Mouse (Mus musculus) hindbrain, embryonic 15.5 days (tissue): ENCODE data around the gene Sec23ip. TPM values are rescaled to one million over a fixed set of nuclear protein-coding genes. Genes with fewer than 3 reads are reported as not detected.

Source experiments
- ATAC-seq: fragments of 200-750 bp; cut with Nextera tagmentation; 2 replicates; pipeline ENCODE4 v1.8.0; 2017; ENCODE audit warnings: low read depth, moderate number of reproducible peaks, moderate TSS enrichment; ENCODE audit not compliant: low FRiP score
- H3K27ac ChIP-seq: fragments of 300-500 bp; sonication (generic); replicated peaks from 2 replicates; pipeline ENCODE4 v1.5.1; 2015; ENCODE audit warnings: mild to moderate bottlenecking, inconsistent platforms
- H3K27me3 ChIP-seq: fragments of 300-500 bp; sonication (generic); 2 replicates; pipeline ENCODE4 v1.6.1; 2015; ENCODE audit warnings: control low read depth, inconsistent platforms
- H3K36me3 ChIP-seq: fragments of 300-500 bp; sonication (generic); 2 replicates; pipeline ENCODE4 v1.6.1; 2015; ENCODE audit warnings: control low read depth, inconsistent platforms
- H3K4me1 ChIP-seq: fragments of 300-500 bp; sonication (generic); replicated peaks from 2 replicates; pipeline ENCODE4 v1.6.1; 2015; ENCODE audit warnings: control low read depth, inconsistent platforms
- H3K4me2 ChIP-seq: fragments of 300-500 bp; sonication (generic); 2 replicates; pipeline ENCODE4 v1.6.1; 2015; ENCODE audit warnings: moderate library complexity, mild to moderate bottlenecking, inconsistent platforms
- H3K4me3 ChIP-seq: fragments of 300-500 bp; sonication (generic); 2 replicates; pipeline ENCODE4 v1.5.1; 2015; ENCODE audit warnings: mild to moderate bottlenecking, inconsistent platforms
- H3K9ac ChIP-seq: fragments of 300-500 bp; sonication (generic); 2 replicates; pipeline ENCODE4 v1.6.1; 2015; ENCODE audit warnings: inconsistent platforms
- H3K9me3 ChIP-seq: fragments of 300-500 bp; sonication (generic); 2 replicates; pipeline ENCODE4 v1.6.1; 2016; ENCODE audit warnings: control low read depth, inconsistent platforms
- WGBS: fragments of 180-500 bp; shearing (Covaris S2); methylation state at CpG from one replicate; pipeline ENCODE4 v1.1.7; 2015; 5-methylcytosine and 5-hydroxymethylcytosine counted together
- polyA plus RNA-seq: library from polyadenylated mRNA; unstranded; fragments of >200 nt; fragmentation: Nextera tagmentation; extraction: Ambion mirVana; gene quantifications from 2 replicates; pipeline ENCODE4 v1.2.1, GENCODE M21; 2015

The Sec23ip gene
- polyA plus RNA-seq, 1 experiment from 2014 or later: 34.6 TPM

GRCm38 (mm10) chr7:128739462-128740277 is 5.1 kb upstream of the Sec23ip start:
- under 1% methylated on average over 56 of the region's 80 CpGs for WGBS
- peak; percentile 17 for ATAC-seq
- peaks cover 32% of the 10 kb centered on the region for H3K4me1 ChIP-seq

GRCm38 (mm10) chr7:128740334-128740733 is 4.4 kb upstream of the Sec23ip start, which contains the start of gene Mcmbp:
TSS of gene Mcmbp (minus strand) at chr7:128740495.
- H3K4me2 ChIP-seq: peak within 1 kb of the TSS; percentile 85
- H3K27ac ChIP-seq: peak within 1 kb of the TSS; percentile 91
- H3K4me1 ChIP-seq: peaks cover 33% of the 10 kb centered on the region
- H3K4me3 ChIP-seq: peak within 1 kb of the TSS; percentile 95
- peak within 1 kb of the TSS; percentile 96 for H3K9ac ChIP-seq
- H3K27me3 ChIP-seq: no peaks in the 10 kb centered on the region; the same call in 1 of the 2 replicates
- peak; percentile 90 for ATAC-seq
- under 1% methylated on average over 35 of the region's 35 CpGs for WGBS
- no peaks in the 10 kb centered on the region for H3K36me3 ChIP-seq
- no peaks in the 10 kb centered on the region for H3K9me3 ChIP-seq

More at GRCm38 (mm10) chr7:128739462-128740277, 5.1 kb upstream of the Sec23ip start:
- Histone ChIP-seq H3K27ac (peak overlapping the region; percentile 91), H3K9ac (peak overlapping the region; percentile 96), H3K4me3 (peak overlapping the region; percentile 95), H3K36me3 (no peaks in the 10 kb centered on the region), H3K27me3 (no peaks in the 10 kb centered on the region; the same call in 1 of the 2 replicates), H3K4me2 (peak overlapping the region; percentile 85), H3K9me3 (no peaks in the 10 kb centered on the region)

GRCm38 (mm10) chr7:128743898-128744297 is 845 bp upstream of the Sec23ip start:
- H3K9ac ChIP-seq: 0 out of 2 replicates have a peak overlapping the region, but pooled peaks have one; percentile 41
- 59% methylated on average over 2 of the region's 2 CpGs for WGBS
- H3K27ac ChIP-seq: peak overlapping the region; percentile 75; the same call in 1 of the 2 replicates
- H3K9me3 ChIP-seq: no peaks in the 10 kb centered on the region
- H3K4me3 ChIP-seq: peak overlapping the region; percentile 85; the same call in 1 of the 2 replicates
- peaks cover 44% of the 10 kb centered on the region for H3K4me1 ChIP-seq
- ATAC-seq: no peak
- H3K4me2 ChIP-seq: peak overlapping the region; percentile 89
- H3K27me3 ChIP-seq: no peaks in the 10 kb centered on the region; the same call in 1 of the 2 replicates
- H3K36me3 ChIP-seq: no peaks in the 10 kb centered on the region

- Histone ChIP-seq H3K9ac (no peak overlapping the region), H3K27ac (no peak overlapping the region), H3K4me1 (peaks cover 39% of the 10 kb centered on the region), H3K36me3 (peaks cover 10% of the 10 kb centered on the region; the same call in 1 of the 2 replicates), H3K4me3 (0 out of 2 replicates have a peak overlapping the region, but pooled peaks have one; percentile 85), H3K27me3 (no peaks in the 10 kb centered on the region; the same call in 1 of the 2 replicates), H3K4me2 (peak overlapping the region; percentile 89), H3K9me3 (no peaks in the 10 kb centered on the region)
- no peak for ATAC-seq
- 91% methylated on average over 10 of the region's 10 CpGs for WGBS
Measured at GRCm38 (mm10) chr7:128746151-128746550, 1.4 kb downstream of the Sec23ip start.

GRCm38 (mm10) chr7:128748758-128749157 is 4.0 kb downstream of the Sec23ip start:
- peaks cover 29% of the 10 kb centered on the region for H3K36me3 ChIP-seq
- H3K27ac ChIP-seq: no peak overlapping the region
- ATAC-seq: no peak
- H3K4me2 ChIP-seq: no peak overlapping the region
- H3K27me3 ChIP-seq: no peaks in the 10 kb centered on the region
- H3K4me3 ChIP-seq: no peak overlapping the region
- 52% methylated on average over 3 of the region's 3 CpGs for WGBS
- H3K9me3 ChIP-seq: no peaks in the 10 kb centered on the region
- H3K4me1 ChIP-seq: peaks cover 39% of the 10 kb centered on the region
- H3K9ac ChIP-seq: no peak overlapping the region

- WGBS: 83% methylated on average over 9 of the region's 9 CpGs
- no peak for ATAC-seq
- H3K4me2 ChIP-seq: no peak overlapping the region
- no peak overlapping the region for H3K27ac ChIP-seq
- no peak overlapping the region for H3K4me3 ChIP-seq
- no peaks in the 10 kb centered on the region for H3K9me3 ChIP-seq
- peaks cover 33% of the 10 kb centered on the region for H3K4me1 ChIP-seq
- H3K36me3 ChIP-seq: peaks cover 43% of the 10 kb centered on the region
- no peaks in the 10 kb centered on the region for H3K27me3 ChIP-seq
- no peak overlapping the region for H3K9ac ChIP-seq
Measured at GRCm38 (mm10) chr7:128750296-128750695, 5.6 kb downstream of the Sec23ip start.

GRCm38 (mm10) chr7:128752012-128752411 is 7.3 kb downstream of the Sec23ip start:
- 95% methylated on average over 4 of the region's 4 CpGs for WGBS
- Histone ChIP-seq H3K4me3 (no peak overlapping the region), H3K27ac (no peak overlapping the region), H3K27me3 (no peaks in the 10 kb centered on the region), H3K9me3 (no peaks in the 10 kb centered on the region), H3K4me2 (no peak overlapping the region), H3K9ac (no peak overlapping the region), H3K36me3 (peaks cover 59% of the 10 kb centered on the region), H3K4me1 (peaks cover 16% of the 10 kb centered on the region)
- no peak for ATAC-seq

GRCm38 (mm10) chr7:128755396-128755795 is 10.7 kb downstream of the Sec23ip start:
- Histone ChIP-seq H3K4me3 (no peak overlapping the region), H3K27me3 (no peaks in the 10 kb centered on the region), H3K4me2 (no peak overlapping the region), H3K9me3 (no peaks in the 10 kb centered on the region), H3K9ac (no peak overlapping the region), H3K27ac (no peak overlapping the region), H3K36me3 (peaks cover 86% of the 10 kb centered on the region), H3K4me1 (no peaks in the 10 kb centered on the region)
- no peak for ATAC-seq
- 86% methylated on average over 1 of the region's 1 CpGs for WGBS

- no peaks in the 10 kb centered on the region for H3K4me1 ChIP-seq
- H3K27ac ChIP-seq: no peak overlapping the region
- H3K9me3 ChIP-seq: no peaks in the 10 kb centered on the region
- H3K27me3 ChIP-seq: no peaks in the 10 kb centered on the region
- 98% methylated on average over 4 of the region's 4 CpGs for WGBS
- no peak for ATAC-seq
- H3K4me3 ChIP-seq: no peak overlapping the region
- H3K36me3 ChIP-seq: peaks cover 89% of the 10 kb centered on the region
- H3K9ac ChIP-seq: no peak overlapping the region
- H3K4me2 ChIP-seq: no peak overlapping the region
Measured at GRCm38 (mm10) chr7:128758948-128759347, 14.2 kb downstream of the Sec23ip start.

GRCm38 (mm10) chr7:128766696-128767095 is 22.0 kb downstream of the Sec23ip start:
- Histone ChIP-seq H3K9me3 (no peaks in the 10 kb centered on the region), H3K27me3 (no peaks in the 10 kb centered on the region), H3K4me1 (no peaks in the 10 kb centered on the region), H3K4me2 (no peak overlapping the region), H3K9ac (no peak overlapping the region), H3K4me3 (no peak overlapping the region), H3K36me3 (peaks cover 77% of the 10 kb centered on the region), H3K27ac (no peak overlapping the region)
- ATAC-seq: no peak

- no peak overlapping the region for H3K9ac ChIP-seq
- H3K36me3 ChIP-seq: peaks cover 79% of the 10 kb centered on the region
- no peak for ATAC-seq
- no peaks in the 10 kb centered on the region for H3K4me1 ChIP-seq
- no peaks in the 10 kb centered on the region for H3K9me3 ChIP-seq
- no peak overlapping the region for H3K4me2 ChIP-seq
- no peaks in the 10 kb centered on the region for H3K27me3 ChIP-seq
- no peak overlapping the region for H3K27ac ChIP-seq
- 92% methylated on average over 6 of the region's 6 CpGs for WGBS
- no peak overlapping the region for H3K4me3 ChIP-seq
Measured at GRCm38 (mm10) chr7:128777201-128777600, 32.5 kb downstream of the Sec23ip start.

GRCm38 (mm10) chr7:128779305-128779704 is 34.6 kb downstream of the Sec23ip start:
- H3K4me2 ChIP-seq: no peak overlapping the region
- no peak overlapping the region for H3K9ac ChIP-seq
- no peaks in the 10 kb centered on the region for H3K4me1 ChIP-seq
- H3K27ac ChIP-seq: peak overlapping the region; percentile 27; the same call in 1 of the 2 replicates
- H3K9me3 ChIP-seq: no peaks in the 10 kb centered on the region
- H3K4me3 ChIP-seq: no peak overlapping the region
- H3K27me3 ChIP-seq: no peaks in the 10 kb centered on the region
- peak; percentile 82; the same call in 1 of the 2 replicates for ATAC-seq
- H3K36me3 ChIP-seq: peaks cover 64% of the 10 kb centered on the region
- WGBS: 36% methylated on average over 6 of the region's 6 CpGs
